Mouse (Mus musculus) hindbrain, embryonic 12.5 days (tissue): ENCODE results near the gene Mcm2. TPM values are rescaled to one million over a fixed set of nuclear protein-coding genes. Genes with fewer than 3 reads are reported as not detected.

Experiments
- ATAC-seq: fragments of 200-750 bp; cut with Nextera tagmentation; 2 replicates; pipeline ENCODE4 v1.8.0; 2017; ENCODE audit warnings: moderate TSS enrichment; ENCODE audit not compliant: low FRiP score
- H3K27ac ChIP-seq: fragments of 300-500 bp; sonication (generic); 2 replicates; pipeline ENCODE4 v1.5.1; 2016; ENCODE audit warnings: mild to moderate bottlenecking
- H3K27me3 ChIP-seq: fragments of 300-500 bp; sonication (generic); 2 replicates; pipeline ENCODE4 v1.6.1; 2016; ENCODE audit warnings: mild to moderate bottlenecking
- H3K36me3 ChIP-seq: fragments of 300-500 bp; sonication (generic); 2 replicates; pipeline ENCODE4 v1.6.1; 2016; ENCODE audit warnings: mild to moderate bottlenecking
- H3K4me1 ChIP-seq: fragments of 300-500 bp; sonication (generic); 2 replicates; pipeline ENCODE4 v1.6.1; 2016
- H3K4me2 ChIP-seq: fragments of 300-500 bp; sonication (generic); replicated peaks from 2 replicates; pipeline ENCODE4 v1.6.1; 2016; ENCODE audit warnings: mild to moderate bottlenecking
- H3K4me3 ChIP-seq: fragments of 300-500 bp; sonication (generic); 2 replicates; pipeline ENCODE4 v1.5.1; 2016; ENCODE audit warnings: mild to moderate bottlenecking
- H3K9ac ChIP-seq: fragments of 300-500 bp; sonication (generic); 2 replicates; pipeline ENCODE4 v1.6.1; 2016; ENCODE audit warnings: mild to moderate bottlenecking, moderate library complexity
- H3K9me3 ChIP-seq: fragments of 300-500 bp; sonication (generic); replicated peaks from 2 replicates; pipeline ENCODE4 v1.6.1; 2016; ENCODE audit warnings: mild to moderate bottlenecking
- WGBS: fragments of 180-500 bp; shearing (Covaris S2); methylation state at CpG from one replicate; pipeline ENCODE4 v1.1.7; 2016; 5-methylcytosine and 5-hydroxymethylcytosine counted together
- polyA plus RNA-seq: library from polyadenylated mRNA; unstranded; fragments of >200 nt; fragmentation: Nextera tagmentation; extraction: Ambion mirVana; gene quantifications from 2 replicates; pipeline ENCODE4 v1.2.1, GENCODE M21; 2016

Gene Mcm2
- polyA plus RNA-seq, 1 experiment from 2014 or later = 130 TPM

DNA sequence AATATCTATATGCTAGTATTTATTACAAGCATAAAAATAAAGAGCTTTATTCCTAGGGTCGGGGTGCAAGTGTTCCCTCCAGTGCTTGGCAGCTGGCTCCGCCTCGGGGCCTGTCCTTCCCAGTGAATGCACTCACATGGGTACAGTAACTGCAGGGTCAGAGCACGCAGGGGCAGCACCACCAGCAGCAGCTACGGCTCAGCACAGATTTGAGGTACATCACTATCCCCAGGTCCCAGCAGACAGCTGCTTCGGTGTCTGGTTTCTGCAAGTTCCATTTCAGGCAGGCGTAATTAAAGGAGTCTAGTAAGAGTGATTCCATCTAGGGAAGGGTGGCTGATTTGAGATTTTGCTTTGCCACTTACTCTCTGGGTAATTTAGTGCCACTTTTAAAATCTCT, 40.2 kb downstream of the Mcm2 start:
- H3K36me3 ChIP-seq = peaks cover 51% of the 10 kb centered on the region
- 67% methylated on average over 7 of the region's 7 CpGs for WGBS
- H3K4me1 ChIP-seq = peaks cover 12% of the 10 kb centered on the region

DNA sequence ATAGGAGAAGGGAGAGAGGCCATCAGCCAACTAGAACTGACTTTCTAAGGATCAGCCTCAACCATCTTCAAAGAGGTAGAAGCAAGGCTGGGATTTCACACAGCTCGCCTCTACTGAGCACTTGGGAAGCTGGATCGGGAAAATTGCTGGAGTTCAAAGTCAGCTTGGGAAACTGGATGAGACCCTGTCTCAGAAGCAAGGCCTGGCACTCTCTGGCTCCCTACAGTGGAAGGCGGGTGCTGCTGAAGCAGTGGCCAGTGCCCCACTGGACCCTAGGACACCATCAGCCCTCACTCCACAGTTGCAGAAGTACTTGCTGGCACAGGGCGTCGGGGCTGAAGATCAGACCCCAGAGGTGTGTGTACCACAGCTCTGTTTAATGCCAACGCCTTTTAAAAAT, 40.8 kb downstream of the Mcm2 start:
- peaks cover 49% of the 10 kb centered on the region for H3K36me3 ChIP-seq
- H3K27ac ChIP-seq = no peak overlapping the region
- H3K9ac ChIP-seq = no peak overlapping the region
- 89% methylated on average over 6 of the region's 6 CpGs for WGBS
- H3K4me2 ChIP-seq = no peak overlapping the region
- 0 out of 2 replicates have a peak, but pooled peaks cover 2% of the 10 kb centered on the region for H3K9me3 ChIP-seq
- H3K27me3 ChIP-seq = no peaks in the 10 kb centered on the region
- ATAC-seq = no peak
- peaks cover 12% of the 10 kb centered on the region for H3K4me1 ChIP-seq
- no peak overlapping the region for H3K4me3 ChIP-seq

More for the DNA sequence above, 40.2 kb downstream of the Mcm2 start:
- H3K4me3 ChIP-seq = no peak overlapping the region
- H3K27me3 ChIP-seq = no peaks in the 10 kb centered on the region
- H3K9ac ChIP-seq = no peak overlapping the region
- no peak overlapping the region for H3K4me2 ChIP-seq
- H3K27ac ChIP-seq = no peak overlapping the region; the same call in 1 of the 2 replicates
- 0 out of 2 replicates have a peak, but pooled peaks cover 2% of the 10 kb centered on the region for H3K9me3 ChIP-seq
- no peak for ATAC-seq

DNA sequence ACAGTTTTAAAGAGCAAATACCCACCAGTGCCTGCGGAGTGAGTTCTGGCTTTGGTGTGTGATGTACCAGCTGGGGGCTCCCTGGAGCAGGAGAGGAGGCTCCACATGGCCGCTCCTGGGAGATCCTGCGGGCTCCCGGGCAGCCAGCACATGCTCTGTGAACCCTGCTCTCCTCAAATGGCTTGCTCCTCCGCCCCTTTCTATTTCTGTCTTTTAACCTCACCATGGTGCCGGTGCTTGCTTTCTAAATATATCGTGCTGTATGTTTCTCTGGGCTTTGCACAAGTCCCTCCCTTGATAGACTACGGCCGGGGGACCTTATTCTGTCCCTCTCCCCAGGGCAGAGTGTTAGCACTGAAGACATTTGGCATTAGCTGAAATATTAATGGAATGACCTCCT, 41.3 kb downstream of the Mcm2 start:
- Histone ChIP-seq H3K9me3 (0 out of 2 replicates have a peak, but pooled peaks cover 2% of the 10 kb centered on the region), H3K4me3 (no peak overlapping the region), H3K4me2 (no peak overlapping the region), H3K27ac (no peak overlapping the region), H3K9ac (no peak overlapping the region), H3K27me3 (no peaks in the 10 kb centered on the region), H3K36me3 (peaks cover 49% of the 10 kb centered on the region), H3K4me1 (peaks cover 12% of the 10 kb centered on the region)
- WGBS = 45% methylated on average over 9 of the region's 9 CpGs
- ATAC-seq = no peak

DNA sequence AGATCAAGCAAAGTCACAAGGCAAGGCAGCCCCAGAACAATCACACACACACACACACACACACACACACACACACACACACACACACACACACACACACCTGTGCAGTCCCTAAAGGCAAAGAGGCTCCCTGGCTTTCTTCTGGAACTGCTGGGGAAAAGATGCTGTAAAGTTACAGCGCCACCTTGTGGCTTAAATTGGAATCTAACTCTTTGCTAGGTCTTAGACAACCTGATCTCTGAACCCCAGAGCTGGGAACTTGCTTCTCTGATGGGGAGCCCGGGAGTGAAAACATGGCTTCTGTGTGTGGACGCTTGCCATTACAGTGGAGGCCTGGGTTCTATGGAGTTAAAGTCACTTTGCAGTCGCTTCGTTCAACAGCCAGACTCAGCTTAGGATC, 42.9 kb downstream of the Mcm2 start:
- Histone ChIP-seq H3K27ac (no peak overlapping the region), H3K4me1 (peaks cover 12% of the 10 kb centered on the region), H3K36me3 (peaks cover 37% of the 10 kb centered on the region), H3K4me2 (no peak overlapping the region), H3K4me3 (no peak overlapping the region), H3K27me3 (no peaks in the 10 kb centered on the region), H3K9me3 (no peaks in the 10 kb centered on the region), H3K9ac (no peak overlapping the region)
- WGBS = 17% methylated on average over 5 of the region's 5 CpGs
- peak; percentile 30; the same call in 1 of the 2 replicates for ATAC-seq

DNA sequence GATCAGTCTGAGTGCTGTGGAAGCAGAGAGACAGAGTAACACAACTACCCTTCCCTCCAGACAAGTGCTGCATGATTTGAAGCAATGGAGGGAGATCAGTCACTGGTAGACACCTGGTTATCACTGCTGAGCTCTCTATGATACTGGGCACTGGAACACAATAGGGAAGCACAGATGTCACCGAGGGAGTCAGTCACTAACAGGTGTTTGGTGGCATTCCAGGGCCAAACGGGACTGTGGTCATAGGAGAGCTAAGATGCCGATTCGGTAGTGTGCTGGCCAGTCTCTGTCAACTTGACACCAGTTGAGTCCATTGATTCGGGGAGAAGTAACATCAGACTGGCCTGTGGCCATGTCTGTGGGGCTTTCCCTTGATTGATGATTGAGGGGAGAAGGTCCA, 44.1 kb downstream of the Mcm2 start:
- no peak for ATAC-seq
- H3K9ac ChIP-seq = no peak overlapping the region
- no peak overlapping the region for H3K4me2 ChIP-seq
- no peak overlapping the region for H3K4me3 ChIP-seq
- H3K27ac ChIP-seq = no peak overlapping the region
- WGBS = 82% methylated on average over 5 of the region's 5 CpGs
- H3K9me3 ChIP-seq = no peaks in the 10 kb centered on the region
- peaks cover 12% of the 10 kb centered on the region for H3K4me1 ChIP-seq
- no peaks in the 10 kb centered on the region for H3K27me3 ChIP-seq
- peaks cover 29% of the 10 kb centered on the region for H3K36me3 ChIP-seq

DNA sequence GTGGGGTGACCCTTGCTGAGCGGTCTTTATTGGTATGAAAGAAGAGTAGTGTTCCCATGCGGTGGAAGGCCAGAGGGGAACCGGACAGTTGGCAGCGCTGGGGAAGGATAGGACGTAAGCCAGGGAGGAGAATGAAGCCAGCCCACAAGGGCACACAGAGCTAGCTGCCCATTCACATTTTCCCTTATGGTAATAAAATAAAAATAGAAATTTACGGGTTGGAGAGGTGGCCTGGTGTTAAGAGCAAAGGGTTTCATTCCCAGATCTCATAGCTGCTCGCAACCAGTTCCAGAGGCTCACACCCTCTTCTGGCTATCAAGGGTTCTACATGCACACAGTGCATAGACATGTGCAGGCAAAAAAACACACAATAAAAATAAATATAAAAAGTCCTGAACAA, 48.5 kb downstream of the Mcm2 start:
- Histone ChIP-seq H3K9ac (no peak overlapping the region), H3K4me2 (no peak overlapping the region), H3K27me3 (no peaks in the 10 kb centered on the region), H3K36me3 (peaks cover 63% of the 10 kb centered on the region), H3K27ac (no peak overlapping the region), H3K4me3 (no peak overlapping the region), H3K4me1 (peaks cover 8% of the 10 kb centered on the region; the same call in 1 of the 2 replicates), H3K9me3 (no peaks in the 10 kb centered on the region)
- 87% methylated on average over 7 of the region's 7 CpGs for WGBS
- ATAC-seq = no peak

DNA sequence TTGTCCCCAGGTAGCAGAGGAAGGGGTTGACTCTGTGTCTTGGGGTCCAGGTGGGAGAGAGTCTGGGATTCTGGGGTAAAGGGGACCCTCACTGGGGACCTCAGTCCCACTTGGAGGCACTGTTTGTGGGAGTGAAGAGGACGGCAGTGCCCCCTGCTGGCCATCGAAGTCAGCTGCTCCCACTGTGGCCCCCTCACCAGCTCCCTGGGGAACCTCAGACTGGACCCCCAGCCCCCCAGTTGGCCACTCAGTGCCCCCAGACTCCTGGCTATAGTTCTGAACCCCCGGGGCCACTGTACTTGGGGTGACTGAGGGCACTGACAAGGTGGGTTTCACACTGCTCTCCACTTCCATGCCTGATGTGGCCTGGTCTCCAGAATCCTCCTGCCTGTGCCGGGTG, 49.3 kb downstream of the Mcm2 start:
- Histone ChIP-seq H3K27ac (no peak overlapping the region), H3K27me3 (no peaks in the 10 kb centered on the region), H3K36me3 (peaks cover 66% of the 10 kb centered on the region), H3K9ac (0 out of 2 replicates have a peak overlapping the region, but pooled peaks have one; percentile 13), H3K4me1 (peaks cover 5% of the 10 kb centered on the region; the same call in 1 of the 2 replicates), H3K4me3 (no peak overlapping the region), H3K9me3 (no peaks in the 10 kb centered on the region), H3K4me2 (no peak overlapping the region)
- WGBS = 45% methylated on average over 4 of the region's 4 CpGs
- no peak for ATAC-seq

DNA sequence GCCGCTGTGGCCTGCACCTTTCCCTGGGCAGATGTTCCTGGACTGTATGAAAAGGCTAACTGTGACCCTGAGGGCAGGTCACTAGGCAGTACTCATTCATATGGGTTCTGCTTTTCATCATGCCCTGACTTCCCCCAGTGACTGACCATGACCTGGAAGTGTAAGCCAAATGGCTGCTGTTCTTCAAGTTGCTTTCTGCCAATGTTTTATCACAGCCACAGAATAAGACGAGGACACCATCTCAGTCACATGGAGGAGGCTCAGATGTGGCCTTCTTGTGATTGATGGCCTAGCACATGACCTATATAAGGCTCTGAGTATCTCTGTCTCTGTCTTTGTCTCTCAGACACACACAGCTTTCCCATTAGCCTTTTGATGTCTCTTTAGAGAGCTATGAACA, 51.0 kb downstream of the Mcm2 start:
- 66% methylated on average over 2 of the region's 2 CpGs for WGBS
- Histone ChIP-seq H3K4me3 (no peak overlapping the region), H3K4me1 (peaks cover 12% of the 10 kb centered on the region), H3K27me3 (no peaks in the 10 kb centered on the region), H3K4me2 (no peak overlapping the region), H3K27ac (no peak overlapping the region), H3K9me3 (no peaks in the 10 kb centered on the region), H3K36me3 (peaks cover 66% of the 10 kb centered on the region), H3K9ac (no peak overlapping the region)
- no peak for ATAC-seq

DNA sequence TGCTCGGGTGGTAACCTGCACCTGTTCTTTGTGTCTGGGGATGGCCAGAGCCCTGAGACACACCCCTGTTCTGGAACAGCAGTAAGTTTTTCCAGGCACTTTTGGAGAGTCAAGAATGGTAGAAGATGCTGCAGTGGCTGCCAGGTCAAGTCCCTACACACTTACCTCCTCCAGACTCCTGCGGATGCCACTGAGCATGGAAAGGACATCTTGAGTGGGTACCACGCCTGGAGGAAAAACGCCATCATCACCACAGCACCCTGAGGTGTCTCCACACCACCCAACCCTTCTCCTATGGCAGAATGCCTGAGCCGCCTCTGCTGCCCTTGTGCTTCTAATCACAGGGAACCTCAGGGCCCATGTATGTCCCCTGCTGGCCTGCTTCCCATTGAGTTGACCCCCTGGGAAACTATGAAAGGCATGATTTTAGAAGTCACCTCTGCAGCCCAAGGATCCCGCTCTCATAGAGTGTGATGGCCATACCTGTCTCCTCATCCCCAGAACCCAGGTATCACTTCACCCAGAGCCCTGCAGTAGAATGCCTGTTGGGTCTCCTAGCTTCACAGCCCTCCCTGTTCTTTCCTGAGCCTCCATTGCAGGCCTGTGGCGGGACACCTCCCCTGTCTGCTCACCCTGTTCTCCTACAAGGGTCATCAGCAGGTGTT, 53.5 kb downstream of the Mcm2 start:
- ATAC-seq = no peak
- Histone ChIP-seq H3K27me3 (no peaks in the 10 kb centered on the region), H3K36me3 (peaks cover 58% of the 10 kb centered on the region), H3K4me1 (peaks cover 25% of the 10 kb centered on the region), H3K9me3 (no peaks in the 10 kb centered on the region), H3K27ac (no peak overlapping the region), H3K9ac (no peak overlapping the region), H3K4me3 (no peak overlapping the region), H3K4me2 (no peak overlapping the region)
- 90% methylated on average over 7 of the region's 7 CpGs for WGBS

DNA sequence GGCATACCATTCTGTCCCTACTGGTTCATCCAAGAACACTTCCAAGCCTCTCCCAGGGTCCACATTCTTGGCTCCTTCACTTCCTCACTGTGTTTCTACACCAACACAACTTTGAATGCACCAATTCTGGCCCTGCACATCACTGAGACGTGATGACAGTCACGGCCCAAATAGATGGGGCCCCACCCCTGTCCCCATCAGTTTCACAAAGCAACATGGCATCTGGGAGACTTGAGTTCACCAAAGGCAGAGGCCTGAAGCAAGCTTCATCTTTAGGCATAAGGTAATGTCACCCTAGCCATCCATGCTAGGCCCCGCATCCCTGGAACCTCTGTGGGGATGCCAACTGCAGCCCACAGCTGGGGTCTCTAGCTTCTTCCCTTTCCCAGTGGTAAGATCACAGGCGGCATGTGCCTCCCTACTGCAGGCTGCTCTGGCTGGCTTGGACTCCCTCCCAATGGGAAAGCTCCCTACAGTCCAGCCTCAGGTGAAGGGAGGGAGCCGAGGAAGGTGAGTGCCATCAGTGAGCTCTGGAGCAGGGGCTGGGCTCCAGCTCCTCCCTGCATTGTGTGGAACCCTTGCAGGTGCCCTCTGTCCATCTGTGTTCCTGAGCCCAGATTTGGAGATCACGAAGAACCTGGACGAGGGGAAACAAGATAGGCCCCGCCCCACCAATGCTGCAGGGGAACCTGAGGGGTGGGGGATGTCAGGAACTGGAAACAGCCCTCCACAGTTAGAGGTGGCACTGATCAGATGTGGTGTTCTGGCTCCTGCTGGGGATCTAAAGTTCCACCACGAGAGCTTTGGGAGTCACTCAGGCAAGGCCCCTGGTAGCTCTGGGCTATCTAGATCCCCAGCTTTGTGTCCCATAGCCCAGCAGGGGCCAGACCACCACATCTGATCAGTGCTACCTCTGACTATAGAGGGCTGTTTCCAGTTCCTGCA, 54.5 kb downstream of the Mcm2 start:
- H3K27ac ChIP-seq = peak overlapping the region; percentile 35; the same call in 1 of the 2 replicates

DNA sequence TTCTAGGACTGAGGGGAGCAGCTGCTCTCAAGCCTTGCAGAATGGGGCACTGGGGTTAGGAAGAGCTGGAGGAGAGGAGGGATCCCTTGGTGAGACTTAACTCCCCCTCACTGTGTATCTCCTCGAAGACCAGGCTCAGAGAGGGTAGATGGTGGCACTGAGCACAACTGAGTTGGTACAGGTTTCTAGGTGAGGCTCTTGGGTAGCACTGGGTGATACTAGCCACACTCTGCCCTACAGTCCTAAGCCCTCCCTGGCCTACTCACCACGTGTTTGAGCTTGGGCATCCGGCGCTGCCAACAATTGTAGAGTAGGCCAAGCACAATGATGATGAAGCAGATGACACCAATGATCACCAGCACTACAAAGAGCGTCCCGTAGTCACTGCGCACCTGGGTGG, 55.3 kb downstream of the Mcm2 start:
- Histone ChIP-seq H3K9me3 (no peaks in the 10 kb centered on the region), H3K4me2 (peak overlapping the region; percentile 80), H3K36me3 (peaks cover 56% of the 10 kb centered on the region), H3K4me1 (peaks cover 25% of the 10 kb centered on the region), H3K4me3 (peak overlapping the region; percentile 76), H3K27ac (peak overlapping the region; percentile 90), H3K27me3 (no peaks in the 10 kb centered on the region), H3K9ac (peak overlapping the region; percentile 63)
- WGBS = 79% methylated on average over 7 of the region's 7 CpGs
- no peak for ATAC-seq

More for the DNA sequence above, 54.5 kb downstream of the Mcm2 start:
- Histone ChIP-seq H3K4me1 (peaks cover 25% of the 10 kb centered on the region), H3K36me3 (peaks cover 56% of the 10 kb centered on the region), H3K9me3 (no peaks in the 10 kb centered on the region), H3K4me2 (no peak overlapping the region), H3K9ac (no peak overlapping the region), H3K27me3 (no peaks in the 10 kb centered on the region), H3K4me3 (no peak overlapping the region)
- whole genome bisulfite sequencing = 83% methylated on average over 9 of the region's 9 CpGs
- no peak for ATAC-seq

DNA sequence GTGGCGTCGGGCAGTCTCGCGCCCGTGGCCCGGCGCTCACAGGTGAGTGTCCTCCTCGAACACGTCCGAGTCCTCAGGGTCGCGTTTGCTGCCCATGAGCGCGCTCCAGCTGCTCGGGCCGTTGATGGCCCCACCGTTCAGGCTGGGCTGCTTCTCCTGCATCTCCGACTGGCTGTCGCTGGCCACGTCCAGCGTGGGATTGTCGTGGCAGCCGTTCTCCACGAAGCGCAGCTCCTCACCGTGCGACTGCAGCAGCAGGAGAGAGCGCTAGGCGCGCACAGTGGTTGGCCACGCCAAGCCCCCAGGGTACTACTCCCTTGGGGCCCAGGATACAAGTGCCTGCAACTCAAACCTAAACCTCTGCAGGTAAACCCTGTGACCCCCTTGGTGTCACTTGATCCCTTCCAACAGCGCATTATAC, 55.8 kb downstream of the Mcm2 start:
- H3K9me3 ChIP-seq = no peaks in the 10 kb centered on the region

More for the DNA sequence above, 55.8 kb downstream of the Mcm2 start:
- Histone ChIP-seq H3K27me3 (no peaks in the 10 kb centered on the region), H3K4me2 (peak overlapping the region; percentile 80), H3K9ac (peak overlapping the region; percentile 63), H3K36me3 (peaks cover 55% of the 10 kb centered on the region), H3K4me3 (peak overlapping the region; percentile 76), H3K4me1 (peaks cover 25% of the 10 kb centered on the region), H3K27ac (peak overlapping the region; percentile 90)
- ATAC-seq = no peak; the same call in 1 of the 2 replicates
- under 1% methylated on average over 32 of the region's 32 CpGs for WGBS
